Mouse (Mus musculus) mature B cell (primary cell): ENCODE results near the gene Maml2.

ENCODE experiments used
- in situ Hi-C: fragments of 300-500 bp; cut with MboI; formaldehyde crosslinking; loops from 2 replicates; pipeline ENCODE4 v1.14.3; 2019

The Maml2 gene

GRCm38 (mm10) chr9:13678026-13678425, 380.3 kb downstream of the Maml2 start:
- in situ Hi-C loops, result no loop called here

DNA sequence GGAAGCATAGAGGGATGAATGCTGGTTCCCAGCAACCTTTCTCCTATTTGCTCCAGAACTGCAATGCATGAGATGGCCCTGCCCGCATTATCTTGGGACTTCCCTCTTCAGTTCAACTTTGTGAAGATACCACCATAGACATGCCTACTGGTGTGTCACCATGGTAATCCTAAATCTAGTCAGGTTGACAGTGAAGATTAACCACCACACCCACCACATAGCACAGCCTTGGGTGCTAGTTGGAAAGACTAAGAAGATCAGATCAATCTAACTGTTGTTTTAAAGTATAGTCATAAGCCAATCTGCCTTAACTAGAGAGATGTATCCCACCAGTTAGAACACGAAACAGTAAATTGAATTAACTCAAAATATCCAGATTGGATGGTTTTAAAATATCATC, 381.9 kb downstream of the Maml2 start:
- in situ Hi-C loops, result no loop called here

DNA sequence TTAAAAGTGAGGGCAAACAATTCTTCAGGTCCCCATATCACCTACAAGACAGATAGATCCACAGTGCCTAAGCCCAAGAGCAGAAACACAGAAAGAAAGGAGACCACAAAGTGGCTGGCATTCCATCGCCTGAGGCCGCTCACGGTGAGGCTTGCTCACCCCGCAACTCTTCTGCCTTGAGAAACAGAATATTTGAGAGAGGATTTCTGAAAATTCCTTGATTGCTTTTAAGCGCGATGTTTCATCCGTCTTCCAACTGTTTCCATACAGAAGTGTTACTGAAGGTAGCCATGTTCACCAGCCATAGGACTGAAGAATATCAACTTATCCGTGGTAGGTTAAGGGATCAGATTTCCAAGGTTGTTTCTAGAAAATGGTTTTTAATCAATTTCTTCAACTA, 383.4 kb downstream of the Maml2 start:
- in situ Hi-C loops, result no loop called here

DNA sequence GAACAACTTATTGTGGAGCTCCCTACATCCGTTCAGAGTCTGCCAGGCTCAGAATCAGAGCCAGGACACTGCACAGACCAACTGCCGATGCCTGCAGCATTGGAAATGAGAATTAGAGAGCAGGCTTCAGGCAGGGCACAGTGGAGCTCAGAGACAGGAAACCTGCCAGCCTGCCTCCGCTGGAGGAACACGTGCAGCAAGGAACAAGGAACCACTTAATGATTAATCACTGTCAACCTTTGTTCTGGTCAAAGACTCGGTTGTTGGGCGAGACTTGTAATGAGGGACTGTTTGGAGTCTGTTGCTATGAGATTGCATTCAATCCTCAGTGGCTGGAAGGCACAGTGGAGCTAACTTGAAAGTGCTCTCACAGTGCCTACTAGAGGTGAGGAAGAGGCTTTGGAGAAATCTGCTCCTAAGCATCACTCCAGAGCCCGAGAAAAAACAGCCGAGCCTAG, 383.9 kb downstream of the Maml2 start:
- in situ Hi-C loops, result no loop called here

DNA sequence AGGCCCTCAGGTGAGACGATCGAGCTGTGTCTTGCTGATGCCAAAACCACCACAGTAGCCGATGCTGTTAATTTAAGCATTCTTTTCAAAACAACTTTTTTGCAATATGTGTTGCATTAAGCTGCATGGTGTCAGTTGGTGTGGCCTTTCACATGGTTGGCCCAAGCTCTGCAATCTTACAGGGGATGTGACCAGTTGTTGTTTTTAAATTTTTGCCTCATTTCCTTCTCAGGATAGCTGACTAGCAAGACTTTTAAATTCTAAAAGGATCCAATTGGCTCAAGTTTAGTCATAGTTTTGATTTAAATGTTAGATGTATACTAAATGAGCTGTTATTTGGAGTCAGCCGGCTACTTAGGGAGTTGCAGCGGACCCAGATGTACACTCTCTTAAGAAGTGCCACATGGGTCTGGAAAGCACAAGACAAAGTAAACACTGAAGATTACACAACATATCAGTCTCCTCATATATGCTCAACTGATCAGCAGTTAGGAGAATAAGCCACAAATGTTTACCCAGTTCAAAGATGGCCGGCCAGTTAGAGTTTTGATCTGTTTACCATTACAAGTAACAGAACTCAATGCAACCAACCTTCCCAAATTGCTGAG, 386.7 kb downstream of the Maml2 start:
- in situ Hi-C loops, result no loop called here

GRCm38 (mm10) chr9:13686977-13687659, 389.4 kb downstream of the Maml2 start:
- in situ Hi-C loops, result no loop called here

- in situ Hi-C loops, result no loop called here
Measured at GRCm38 (mm10) chr9:13688997-13689396, 391.2 kb downstream of the Maml2 start.

DNA sequence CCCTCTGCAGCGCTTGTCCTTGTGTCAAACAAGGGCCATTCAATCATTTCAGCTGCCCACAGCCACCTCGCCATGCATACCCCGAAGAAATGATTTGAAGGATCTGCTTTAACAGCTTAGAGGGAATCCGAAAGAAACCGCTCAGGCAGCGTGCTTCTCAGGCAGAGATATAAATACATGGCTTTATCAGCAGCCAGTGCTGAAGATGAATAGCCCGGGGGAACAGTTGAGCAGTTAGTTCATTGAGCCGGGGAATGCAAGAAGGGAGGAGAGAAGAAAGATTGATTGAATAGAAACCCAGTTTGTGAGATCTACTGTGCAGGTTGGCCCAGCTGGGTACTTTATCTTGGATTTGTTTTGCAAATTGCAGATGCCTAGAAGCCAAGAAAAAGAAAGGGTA, 392.6 kb downstream of the Maml2 start:
- in situ Hi-C loops, result no loop called here

- in situ Hi-C loops, result no loop called here
Measured at GRCm38 (mm10) chr9:13693693-13694284, 396.0 kb downstream of the Maml2 start.

GRCm38 (mm10) chr9:13694293-13694692, 396.5 kb downstream of the Maml2 start:
- in situ Hi-C loops, result no loop called here

- in situ Hi-C loops, result no loop called here
Measured at GRCm38 (mm10) chr9:13697041-13697811, 399.5 kb downstream of the Maml2 start.

DNA sequence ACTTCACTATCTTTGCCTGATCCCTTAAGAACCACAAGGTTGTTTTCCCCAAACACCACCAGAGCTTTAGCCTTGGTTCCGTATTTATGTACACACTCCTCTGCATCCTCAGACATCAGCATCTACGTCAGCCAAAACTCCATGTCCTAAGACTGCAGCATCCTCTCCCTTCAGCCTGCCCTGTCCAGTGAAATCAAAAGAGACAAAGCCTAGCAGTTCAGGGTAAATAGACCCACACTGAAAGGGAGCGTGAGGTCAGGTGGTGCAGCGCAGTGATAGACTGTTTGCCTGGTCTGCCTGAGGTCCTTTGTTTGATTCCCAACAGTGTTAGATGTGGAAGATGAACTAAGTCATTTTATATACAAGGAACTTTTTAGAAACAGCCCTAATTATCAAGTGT, 400.1 kb downstream of the Maml2 start:
- in situ Hi-C loops, result no loop called here

DNA sequence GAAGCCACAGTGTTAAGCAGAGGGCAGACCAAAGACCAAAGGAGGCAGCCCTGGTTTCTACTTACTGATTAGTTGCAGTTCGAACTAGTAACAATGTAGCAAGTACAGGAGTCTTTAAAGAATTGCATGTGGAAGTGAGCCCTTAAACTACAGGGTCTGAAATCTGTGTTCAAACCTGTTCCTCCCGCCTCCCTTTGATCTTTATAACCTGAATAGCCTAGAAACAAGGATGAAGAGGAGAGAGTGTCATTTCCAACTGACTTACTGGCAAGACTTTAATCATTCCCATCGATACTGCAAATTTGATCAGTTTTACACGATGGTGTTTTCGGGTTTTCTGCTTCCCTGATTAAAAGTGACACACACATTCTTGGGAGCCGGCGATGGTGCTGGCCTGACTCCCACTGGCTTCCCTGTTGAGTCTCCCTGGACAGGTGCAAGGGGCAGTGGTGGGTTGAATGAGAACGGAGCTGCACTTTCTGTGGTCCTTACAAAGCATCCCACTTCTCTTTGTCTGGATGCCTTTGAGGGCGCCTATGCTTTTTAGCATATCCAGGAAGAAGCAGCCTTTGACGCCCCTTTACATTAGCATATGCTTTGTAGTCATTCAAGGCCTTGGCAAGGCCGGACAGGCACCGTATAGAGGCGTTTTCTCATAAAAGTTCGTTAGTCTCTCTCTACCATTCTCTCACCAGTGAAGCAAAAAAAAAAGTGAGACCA, 401.5 kb downstream of the Maml2 start:
- in situ Hi-C loops, result no loop called here

DNA sequence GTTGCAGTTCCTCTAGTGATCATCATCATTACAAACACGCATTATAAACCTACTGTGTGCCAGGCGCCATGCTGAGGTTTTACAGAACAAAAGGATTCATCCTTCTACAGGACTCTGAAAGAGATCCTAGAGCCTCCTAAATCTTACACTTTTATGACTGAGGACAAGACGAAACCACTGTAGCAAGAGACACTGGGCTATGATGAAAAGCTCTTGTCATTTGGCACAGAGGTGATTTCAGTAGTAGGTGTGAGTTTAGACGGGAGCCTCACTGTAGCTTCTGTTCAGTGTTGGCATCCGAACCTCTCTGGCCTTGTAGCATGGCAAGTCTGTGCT, 402.0 kb downstream of the Maml2 start:
- in situ Hi-C loops, result no loop called here

GRCm38 (mm10) chr9:13701773-13702172, 404.0 kb downstream of the Maml2 start:
- in situ Hi-C loops, result no loop called here

GRCm38 (mm10) chr9:13703100-13703499, 405.3 kb downstream of the Maml2 start:
- in situ Hi-C loops, result no loop called here

DNA sequence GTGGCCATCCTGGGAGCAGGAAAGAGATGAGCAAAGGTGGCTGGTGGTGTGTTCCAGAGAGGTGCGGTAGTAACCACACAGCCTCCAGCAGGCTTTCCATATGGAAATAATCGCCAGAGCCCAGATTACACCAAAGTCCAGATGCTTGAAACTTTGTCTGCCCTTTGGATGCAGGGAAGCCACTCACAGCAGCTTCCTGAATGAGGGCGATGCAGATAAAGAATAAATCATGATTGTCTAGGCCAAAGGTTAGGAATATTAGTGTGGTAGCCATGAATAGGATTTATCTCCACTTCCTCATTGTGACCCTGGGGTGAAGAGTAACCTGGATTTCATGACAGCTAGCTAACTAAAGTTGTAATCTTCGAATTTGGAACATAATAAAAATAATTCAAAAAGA, 407.2 kb downstream of the Maml2 start:
- in situ Hi-C loops, result no loop called here

GRCm38 (mm10) chr9:13707066-13707555, 409.4 kb downstream of the Maml2 start:
- in situ Hi-C loops, result no loop called here

DNA sequence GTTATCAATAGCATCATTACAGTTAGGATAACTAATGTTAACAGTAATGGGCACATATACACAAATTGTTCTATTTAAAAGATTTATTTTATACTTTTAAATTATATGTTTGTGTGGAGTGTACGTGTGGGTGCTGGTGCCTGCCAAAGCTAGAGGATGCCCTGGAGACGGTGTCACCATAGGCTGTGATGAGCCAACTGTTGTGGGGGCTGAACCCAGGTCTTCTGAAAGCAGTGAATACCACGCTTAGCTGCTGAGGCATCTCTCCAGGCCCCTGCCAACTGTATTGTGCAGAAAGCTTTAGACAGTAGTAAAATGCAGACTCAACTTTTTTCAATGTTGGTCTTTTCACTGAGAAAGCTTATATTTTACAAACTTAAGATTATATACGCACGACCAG, 411.7 kb downstream of the Maml2 start:
- in situ Hi-C loops, result no loop called here

- in situ Hi-C loops, result loop anchor here (10.0 kb wide), 1 partner anchor 481 kb away; no protein-coding TSS in a partner anchor
Measured at GRCm38 (mm10) chr9:13715891-13716290, 418.1 kb downstream of the Maml2 start.

GRCm38 (mm10) chr9:13716316-13717099, 418.8 kb downstream of the Maml2 start:
- in situ Hi-C loops, result loop anchor here (10.0 kb wide), 1 partner anchor 482 kb away; no protein-coding TSS in a partner anchor
